Mouse (Mus musculus) kidney, adult 2 months (tissue): ENCODE data around the gene Nudt5. TPM values are rescaled to one million over a fixed set of nuclear protein-coding genes. Genes with fewer than 3 reads are reported as not detected.

Experiments used
- DNase-seq: peaks from one replicate; pipeline ENCODE4 v3.0.0; 2021
- H3K27ac ChIP-seq: fragments of 200-500 bp; 2 replicates; pipeline ENCODE4 v1.5.1; 2012; ENCODE audit warnings: low read depth, low read length, control low read depth, inconsistent platforms; ENCODE audit not compliant: insufficient read depth
- H3K27me3 ChIP-seq: fragments of 200-500 bp; replicated peaks from 2 replicates; pipeline ENCODE4 v1.6.1; 2012; ENCODE audit warnings: mild to moderate bottlenecking, moderate library complexity, low read length, inconsistent platforms; ENCODE audit not compliant: control insufficient read depth, insufficient read depth
- H3K36me3 ChIP-seq: fragments of 200-500 bp; 2 replicates; pipeline ENCODE4 v1.6.1; 2012; ENCODE audit warnings: mild to moderate bottlenecking, moderate library complexity, low read length, inconsistent platforms; ENCODE audit not compliant: control insufficient read depth, insufficient read depth
- H3K4me1 ChIP-seq: fragments of 200-500 bp; 2 replicates; pipeline ENCODE4 v1.6.1; 2011; ENCODE audit warnings: low read length; ENCODE audit not compliant: control insufficient read depth, insufficient read depth
- H3K4me3 ChIP-seq: fragments of 200-500 bp; 2 replicates; pipeline ENCODE4 v1.5.1; 2011; ENCODE audit warnings: mild to moderate bottlenecking, low read depth, low read length, control low read depth; ENCODE audit not compliant: insufficient read depth
- CTCF ChIP-seq: fragments of 200-500 bp; conservative IDR thresholded peaks from 2 replicates; pipeline ENCODE4 v1.5.1; 2011; ENCODE audit warnings: low read depth, mild to moderate bottlenecking, control low read depth, low read length, moderate library complexity, mixed read lengths; ENCODE audit not compliant: insufficient read depth, insufficient read length
- POLR2A ChIP-seq: fragments of 200-500 bp; IDR thresholded peaks from one replicate; pipeline ENCODE4 v1.6.1; 2011; ENCODE audit warnings: low read depth, low read length, control low read depth
- whole genome bisulfite sequencing: fragments of 180-500 bp; shearing (Covaris S2); methylation state at CpG from one replicate; pipeline ENCODE4 v1.1.7; 2018; 5-methylcytosine and 5-hydroxymethylcytosine counted together
- polyA plus RNA-seq: library from polyadenylated mRNA; depleted of rRNA; stranded (reverse); fragments of >200 nt; gene quantifications from 2 replicates; pipeline ENCODE4 v1.2.3, GENCODE M21; 2012; rRNA removed

The Nudt5 gene
- polyA plus RNA-seq, 1 experiment = 13.2 TPM

- Histone ChIP-seq H3K36me3 (peaks cover 2% of the 10 kb centered on the region; the same call in 1 of the 2 replicates), H3K4me3 (no peak overlapping the region), H3K27me3 (no peaks in the 10 kb centered on the region), H3K27ac (no peak overlapping the region), H3K4me1 (no peaks in the 10 kb centered on the region)
- peak; percentile 46 for DNase-seq
- WGBS = 63% methylated on average over 3 of the region's 3 CpGs
- TF ChIP-seq POLR2A = no peak
- peak; percentile 44 for TF ChIP-seq CTCF
Measured at GRCm38 (mm10) chr2:5906625-5907024, 61.8 kb downstream of the Nudt5 start.

DNA sequence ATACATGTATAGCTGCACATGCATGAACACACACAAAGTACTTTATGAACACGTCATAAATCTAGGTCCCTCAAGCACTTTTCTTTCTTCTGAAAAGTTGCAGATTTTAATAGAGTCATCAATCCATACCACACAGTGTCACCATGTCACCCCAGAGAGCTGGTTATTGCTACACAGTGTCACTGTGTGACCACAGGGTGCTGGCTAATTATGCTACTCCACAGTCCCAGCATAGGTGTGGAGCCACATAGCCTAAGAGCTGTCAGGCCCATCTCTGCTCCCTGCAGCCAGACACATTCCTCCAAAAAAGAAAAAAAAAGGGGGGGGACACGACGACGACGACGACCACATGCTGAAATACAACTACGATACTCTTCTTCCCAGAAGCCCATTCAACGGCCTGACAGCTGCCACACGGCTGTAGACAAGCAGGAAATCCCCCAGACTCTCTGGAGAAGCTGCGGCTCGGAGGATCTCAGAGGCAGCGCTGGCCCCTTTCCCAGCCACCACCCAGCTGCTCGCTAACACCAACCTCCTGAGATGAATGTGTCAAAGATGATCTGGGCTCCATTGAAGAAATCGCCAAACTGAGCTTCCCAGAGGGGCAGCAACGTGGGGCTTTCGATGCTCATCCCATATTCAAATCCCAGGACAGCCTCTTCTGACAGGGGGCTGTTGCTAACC, 66.6 kb downstream of the Nudt5 start:
- Histone ChIP-seq H3K27me3 (no peaks in the 10 kb centered on the region), H3K27ac (no peak overlapping the region), H3K36me3 (no peaks in the 10 kb centered on the region), H3K4me3 (no peak overlapping the region), H3K4me1 (no peaks in the 10 kb centered on the region)
- TF ChIP-seq CTCF (no peak), POLR2A (no peak)
- 78% methylated on average over 16 of the region's 16 CpGs for WGBS
- DNase-seq = no peak

Other genes with a start within 250 kb of the Nudt5 start
- gene Camk1d, start 130.5 kb upstream of the Nudt5 start, polyA plus RNA-seq = 0.80 and 1.0 TPM in 2 replicates
- gene Cdc123, start 145 bp downstream of the Nudt5 start, polyA plus RNA-seq = 71.5 and 74.7 TPM in 2 replicates
- gene Gm13199, start 17.9 kb downstream of the Nudt5 start, polyA plus RNA-seq = 2.1 TPM in 2 replicates
- gene Sec61a2, start 50.4 kb downstream of the Nudt5 start, polyA plus RNA-seq = 23.3 and 26.7 TPM in 2 replicates
- gene Dhtkd1, start 97.8 kb downstream of the Nudt5 start, polyA plus RNA-seq = 25.2 and 27.0 TPM in 2 replicates
- 2.8 and 4.3 TPM in 2 replicates for gene Upf2, start 106.5 kb downstream of the Nudt5 start, polyA plus RNA-seq